Mouse (Mus musculus): ENCODE results near the gene Pamr1.

Pamr1 gene

GRCm38 (mm10) chr2:102600516-102600915 is 50.7 kb downstream of the Pamr1 start:
- no peak for DNase-seq

GRCm38 (mm10) chr2:102610485-102610884 is 60.7 kb downstream of the Pamr1 start:
- DNase-seq: no peak

- no peak for DNase-seq
Measured at GRCm38 (mm10) chr2:102616637-102617036, 66.8 kb downstream of the Pamr1 start.

GRCm38 (mm10) chr2:102620744-102621429 is 71.1 kb downstream of the Pamr1 start:
- DNase-seq: no peak

GRCm38 (mm10) chr2:102622176-102622575 is 72.4 kb downstream of the Pamr1 start:
- no peak for DNase-seq

GRCm38 (mm10) chr2:102622943-102623342 is 73.1 kb downstream of the Pamr1 start:
- DNase-seq: no peak

- no peak for DNase-seq
Measured at GRCm38 (mm10) chr2:102624538-102624937, 74.7 kb downstream of the Pamr1 start.

- no peak for DNase-seq
Measured at GRCm38 (mm10) chr2:102632361-102632760, 82.5 kb downstream of the Pamr1 start.

GRCm38 (mm10) chr2:102634010-102634409 is 84.2 kb downstream of the Pamr1 start:
- DNase-seq: no peak

GRCm38 (mm10) chr2:102635523-102636060 is 85.8 kb downstream of the Pamr1 start:
- DNase-seq: no peak

- DNase-seq: no peak
Measured at GRCm38 (mm10) chr2:102636116-102636600, 86.3 kb downstream of the Pamr1 start.

GRCm38 (mm10) chr2:102638140-102638539 is 88.3 kb downstream of the Pamr1 start:
- DNase-seq: no peak

- no peak for DNase-seq
Measured at GRCm38 (mm10) chr2:102638690-102639089, 88.9 kb downstream of the Pamr1 start.

GRCm38 (mm10) chr2:102648845-102649500 is 99.2 kb downstream of the Pamr1 start:
- no peak for DNase-seq

GRCm38 (mm10) chr2:102650322-102650721 is 100.5 kb downstream of the Pamr1 start:
- no peak for DNase-seq

- no peak for DNase-seq
Measured at GRCm38 (mm10) chr2:102655966-102656725, 106.3 kb downstream of the Pamr1 start.

GRCm38 (mm10) chr2:102657726-102658125 is 107.9 kb downstream of the Pamr1 start:
- DNase-seq: no peak

GRCm38 (mm10) chr2:102658163-102658660 is 108.4 kb downstream of the Pamr1 start, which contains the start of gene Slc1a2:
Gene Slc1a2, plus strand, starts transcription at chr2:102658659.
- DNase-seq: no peak

- DNase-seq: peak; percentile 14
Measured at GRCm38 (mm10) chr2:102658661-102659520, 109.1 kb downstream of the Pamr1 start.

- no peak for DNase-seq
Measured at GRCm38 (mm10) chr2:102659521-102659830, 109.7 kb downstream of the Pamr1 start.

- DNase-seq: no peak
Measured at GRCm38 (mm10) chr2:102661052-102661451, 111.2 kb downstream of the Pamr1 start.

GRCm38 (mm10) chr2:102662911-102663310 is 113.1 kb downstream of the Pamr1 start:
- no peak for DNase-seq

All from liver (tissue).